Mouse (Mus musculus) spleen, adult 2 months (tissue): Measurements from ENCODE around the gene Erc2. TPM values are rescaled to one million over a fixed set of nuclear protein-coding genes. Genes with fewer than 3 reads are reported as not detected.

Experiments
- DNase-seq, 2 experiments: peaks; one replicate each; pipeline versions ENCODE4 v3.0.0 to v3.0.0-alpha.2; 2012 to 2021; ENCODE audit warnings: low spot score in 2 of 2, low read depth in 1 of 2
- H3K27ac ChIP-seq: fragments of 200-500 bp; 2 replicates; pipeline ENCODE4 v1.5.1; 2012; ENCODE audit warnings: low read length, inconsistent platforms; ENCODE audit not compliant: insufficient read depth
- H3K27me3 ChIP-seq: fragments of 200-500 bp; 2 replicates; pipeline ENCODE4 v1.6.1; 2012; ENCODE audit warnings: mild to moderate bottlenecking, moderate library complexity, low read length, inconsistent platforms; ENCODE audit not compliant: control insufficient read depth, insufficient read depth
- H3K36me3 ChIP-seq: fragments of 200-500 bp; 2 replicates; pipeline ENCODE4 v1.6.1; 2012; ENCODE audit warnings: mild to moderate bottlenecking, low read length, inconsistent platforms; ENCODE audit not compliant: control insufficient read depth, insufficient read depth
- H3K4me1 ChIP-seq: fragments of 200-500 bp; 2 replicates; pipeline ENCODE4 v1.6.1; 2011; ENCODE audit warnings: inconsistent platforms; ENCODE audit not compliant: control insufficient read depth, insufficient read depth, insufficient read length
- H3K4me3 ChIP-seq: fragments of 200-500 bp; 2 replicates; pipeline ENCODE4 v1.5.1; 2011; ENCODE audit warnings: mild to moderate bottlenecking, inconsistent platforms; ENCODE audit not compliant: insufficient read depth, insufficient read length; ENCODE audit errors: extremely low read depth
- CTCF ChIP-seq: fragments of 200-500 bp; IDR thresholded peaks from 2 replicates; pipeline ENCODE4 v1.5.1; 2011; ENCODE audit warnings: mild to moderate bottlenecking, inconsistent platforms; ENCODE audit not compliant: insufficient read depth, insufficient read length, insufficient replicate concordance; ENCODE audit errors: extremely low read depth
- POLR2A ChIP-seq: fragments of 200-500 bp; IDR thresholded peaks from 2 replicates; pipeline ENCODE4 v1.6.1; 2011; ENCODE audit warnings: low read depth, low read length, inconsistent platforms
- WGBS: fragments of 180-500 bp; shearing (Covaris S2); methylation state at CpG from one replicate; pipeline ENCODE4 v1.1.7; 2018; 5-methylcytosine and 5-hydroxymethylcytosine counted together
- polyA plus RNA-seq: library from polyadenylated mRNA; depleted of rRNA; stranded (reverse); fragments of >200 nt; gene quantifications from 2 replicates; pipeline ENCODE4 v1.2.3, GENCODE M21; 2012

Erc2 gene
- polyA plus RNA-seq, 1 experiment: 0.11 TPM

DNA sequence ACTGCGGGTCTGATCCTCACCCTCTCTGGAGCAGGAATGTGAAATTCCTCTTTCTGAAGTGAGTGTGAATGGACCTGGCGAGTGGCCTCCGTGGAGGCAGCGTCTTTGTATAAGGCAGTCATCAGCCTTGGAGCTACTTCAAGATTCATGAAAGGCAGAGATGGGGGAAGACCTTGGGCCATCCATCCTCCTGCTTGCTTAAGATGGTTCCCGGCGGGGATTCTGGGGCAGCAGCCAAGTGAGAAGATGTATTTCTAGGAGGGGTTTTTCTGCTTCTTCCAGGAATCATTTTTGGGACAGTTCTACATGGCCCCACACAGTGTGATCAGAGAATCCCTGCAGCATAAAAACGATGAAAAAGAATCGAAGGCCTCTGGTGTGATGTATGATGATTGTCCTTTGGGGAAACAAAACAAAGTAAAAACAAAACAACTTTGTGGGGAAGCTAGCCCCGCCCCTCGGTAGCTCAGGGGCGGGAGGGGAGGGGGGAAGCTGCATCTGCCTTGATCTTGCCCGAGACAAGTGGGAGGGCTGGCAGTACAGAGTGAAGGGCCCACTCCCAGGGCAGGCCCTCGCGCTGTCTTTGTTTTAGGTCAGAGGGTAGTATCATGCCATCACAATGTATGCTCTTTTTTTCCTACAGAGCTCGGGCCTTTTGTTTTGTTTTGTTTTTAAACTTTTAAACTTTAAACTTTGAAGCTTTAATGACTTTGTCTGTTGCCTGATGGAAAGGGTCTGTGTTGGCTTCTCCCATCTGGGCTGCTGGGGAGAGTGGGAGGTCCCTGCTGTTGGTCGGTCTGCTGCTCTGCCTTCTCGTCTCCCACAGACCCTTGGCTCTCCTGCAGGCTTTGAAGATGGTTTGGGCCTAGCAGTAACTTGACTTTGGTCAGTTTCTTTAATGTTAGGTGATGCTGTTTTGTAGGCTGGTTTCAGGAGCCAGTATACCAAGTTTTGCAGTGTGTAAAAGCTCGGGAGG, 435.9 kb downstream of the Erc2 start:
- no peak for DNase-seq
- TF ChIP-seq POLR2A (no peak), CTCF (no peak)
- no peak overlapping the region for H3K4me3 ChIP-seq
- no peaks in the 10 kb centered on the region for H3K36me3 ChIP-seq
- no peaks in the 10 kb centered on the region for H3K4me1 ChIP-seq
- WGBS: 49% methylated on average over 18 of the region's 18 CpGs
- H3K27ac ChIP-seq: no peak overlapping the region
- no peaks in the 10 kb centered on the region for H3K27me3 ChIP-seq

GRCm38 (mm10) chr14:28060891-28061290, 438.7 kb downstream of the Erc2 start:
- H3K36me3 ChIP-seq: no peaks in the 10 kb centered on the region
- H3K27me3 ChIP-seq: no peaks in the 10 kb centered on the region
- H3K4me1 ChIP-seq: no peaks in the 10 kb centered on the region
- no peak overlapping the region for H3K27ac ChIP-seq
- WGBS: 87% methylated on average over 4 of the region's 4 CpGs
- no peak for TF ChIP-seq POLR2A
- no peak for TF ChIP-seq CTCF
- DNase-seq: no peak
- no peak overlapping the region for H3K4me3 ChIP-seq

DNA sequence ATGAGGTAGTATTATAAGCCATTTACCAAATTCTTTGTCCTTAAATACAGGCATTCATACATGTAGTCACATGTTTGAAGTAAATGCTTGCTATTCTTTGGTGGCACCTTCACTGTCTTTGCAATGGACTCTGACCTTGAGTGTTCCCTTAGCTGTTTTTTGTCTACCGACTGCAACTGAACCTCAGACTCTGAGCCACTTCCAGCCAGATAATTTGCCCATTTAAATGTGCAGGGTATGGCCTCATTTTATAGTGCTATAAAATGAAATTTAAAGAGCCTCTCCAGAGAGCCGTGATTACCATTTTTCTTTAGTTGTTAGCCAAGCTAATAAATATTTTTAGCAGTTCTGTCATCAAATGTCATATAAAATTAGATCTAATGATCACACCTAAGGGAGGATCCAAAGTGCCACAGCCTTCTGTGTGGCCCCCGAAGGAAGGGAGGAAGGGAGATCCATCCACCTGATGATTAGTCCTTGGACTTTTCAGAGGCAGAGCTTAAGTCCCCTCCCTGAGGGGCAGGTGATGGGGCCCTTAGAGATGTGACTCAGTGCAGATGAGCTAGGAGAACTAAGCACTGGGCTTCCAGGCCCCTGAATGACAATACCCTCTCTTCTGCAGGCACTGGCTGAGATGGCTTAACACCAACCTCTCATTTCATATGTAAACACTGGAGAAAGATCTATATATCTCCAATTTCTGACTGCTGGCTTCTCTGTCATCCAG, 439.6 kb downstream of the Erc2 start:
- no peak for DNase-seq
- no peak overlapping the region for H3K4me3 ChIP-seq
- H3K36me3 ChIP-seq: no peaks in the 10 kb centered on the region
- H3K4me1 ChIP-seq: no peaks in the 10 kb centered on the region
- no peaks in the 10 kb centered on the region for H3K27me3 ChIP-seq
- WGBS: 82% methylated on average over 3 of the region's 3 CpGs
- no peak overlapping the region for H3K27ac ChIP-seq
- TF ChIP-seq POLR2A (no peak), CTCF (no peak)

DNA sequence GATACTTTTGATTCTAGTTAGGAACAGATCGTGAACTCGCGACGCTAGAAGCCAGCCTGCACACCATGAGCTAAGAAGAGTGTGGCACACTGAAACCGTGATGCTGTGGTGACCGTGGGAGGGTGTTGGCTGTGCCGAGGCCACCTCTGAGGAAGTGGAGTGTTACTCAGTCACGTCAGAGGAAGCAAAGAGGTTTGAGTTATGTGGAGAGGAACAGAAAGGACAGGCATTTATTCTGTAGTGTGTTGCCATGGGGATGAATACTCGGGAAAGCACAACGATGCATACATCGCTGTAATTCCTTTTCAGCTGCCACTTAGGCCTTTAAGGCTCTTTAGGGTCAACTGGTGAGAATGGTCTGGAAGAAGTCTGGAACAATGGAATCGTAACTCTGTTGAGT, 445.8 kb downstream of the Erc2 start:
- Histone ChIP-seq H3K27ac (no peak overlapping the region), H3K4me3 (no peak overlapping the region), H3K4me1 (no peaks in the 10 kb centered on the region), H3K36me3 (no peaks in the 10 kb centered on the region), H3K27me3 (no peaks in the 10 kb centered on the region)
- DNase-seq: no peak
- TF ChIP-seq CTCF (no peak), POLR2A (no peak)
- WGBS: 45% methylated on average over 12 of the region's 12 CpGs

GRCm38 (mm10) chr14:28069826-28070225, 447.6 kb downstream of the Erc2 start:
- Histone ChIP-seq H3K4me3 (no peak overlapping the region), H3K4me1 (no peaks in the 10 kb centered on the region), H3K27me3 (no peaks in the 10 kb centered on the region), H3K27ac (no peak overlapping the region), H3K36me3 (no peaks in the 10 kb centered on the region)
- TF ChIP-seq POLR2A (no peak), CTCF (no peak)
- 82% methylated on average over 2 of the region's 2 CpGs for WGBS
- DNase-seq: no peak

DNA sequence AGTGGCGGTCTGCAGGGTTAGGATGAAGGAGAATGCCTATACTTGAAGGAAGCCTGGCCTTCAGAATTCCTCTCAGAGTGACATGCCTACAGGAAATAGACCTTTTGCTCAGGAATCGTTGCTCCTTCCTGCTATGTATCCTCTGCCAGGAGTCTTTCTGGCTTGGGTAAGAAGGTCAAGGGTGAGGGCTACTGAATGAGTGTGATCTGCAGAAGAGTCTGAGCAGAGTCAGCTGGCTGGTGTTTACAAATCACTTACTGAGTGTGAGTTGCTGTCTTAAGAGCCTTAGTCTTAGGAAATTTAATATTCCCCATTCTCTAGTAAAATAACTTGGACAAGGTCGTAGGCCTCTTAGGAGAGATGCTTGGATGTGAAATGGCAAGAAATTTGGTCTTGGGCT, 450.3 kb downstream of the Erc2 start:
- Histone ChIP-seq H3K4me1 (no peaks in the 10 kb centered on the region), H3K27me3 (no peaks in the 10 kb centered on the region), H3K36me3 (no peaks in the 10 kb centered on the region), H3K4me3 (no peak overlapping the region), H3K27ac (no peak overlapping the region)
- no peak for DNase-seq
- WGBS: 74% methylated on average over 3 of the region's 3 CpGs
- no peak for TF ChIP-seq CTCF
- no peak for TF ChIP-seq POLR2A
